Mouse (Mus musculus) lung, embryonic 15.5 days (tissue): ENCODE results near the gene Tmem243. TPM values are rescaled to one million over a fixed set of nuclear protein-coding genes. Genes with fewer than 3 reads are reported as not detected.

Experiments used
- ATAC-seq: fragments of 200-750 bp; cut with Nextera tagmentation; 2 replicates; pipeline ENCODE4 v1.8.0; 2017; ENCODE audit warnings: moderate number of reproducible peaks, borderline replicate concordance; ENCODE audit not compliant: low FRiP score, low TSS enrichment; ENCODE audit errors: extremely low read depth
- H3K27ac ChIP-seq: fragments of 300-500 bp; sonication (generic); 2 replicates; pipeline ENCODE4 v1.5.1; 2015; ENCODE audit warnings: moderate library complexity, mild to moderate bottlenecking, inconsistent platforms
- H3K27me3 ChIP-seq: fragments of 300-500 bp; sonication (generic); 2 replicates; pipeline ENCODE4 v1.6.1; 2015; ENCODE audit warnings: inconsistent platforms
- H3K36me3 ChIP-seq: fragments of 300-500 bp; sonication (generic); 2 replicates; pipeline ENCODE4 v1.6.1; 2015; ENCODE audit warnings: inconsistent platforms
- H3K4me1 ChIP-seq: fragments of 300-500 bp; sonication (generic); 2 replicates; pipeline ENCODE4 v1.6.1; 2015; ENCODE audit warnings: inconsistent platforms
- H3K4me2 ChIP-seq: fragments of 300-500 bp; sonication (generic); 2 replicates; pipeline ENCODE4 v1.6.1; 2015; ENCODE audit warnings: inconsistent platforms, mild to moderate bottlenecking, moderate library complexity
- H3K4me3 ChIP-seq: fragments of 300-500 bp; sonication (generic); 2 replicates; pipeline ENCODE4 v1.5.1; 2015; ENCODE audit warnings: mild to moderate bottlenecking, inconsistent platforms
- H3K9ac ChIP-seq: fragments of 300-500 bp; sonication (generic); 2 replicates; pipeline ENCODE4 v1.6.1; 2015; ENCODE audit warnings: inconsistent platforms
- H3K9me3 ChIP-seq: fragments of 300-500 bp; sonication (generic); 2 replicates; pipeline ENCODE4 v1.6.1; 2016; ENCODE audit warnings: inconsistent platforms
- WGBS: fragments of 180-500 bp; shearing (Covaris S2); methylation state at CpG from one replicate; pipeline ENCODE4 v1.1.7; 2015; 5-methylcytosine and 5-hydroxymethylcytosine counted together
- polyA plus RNA-seq: library from polyadenylated mRNA; unstranded; fragments of >200 nt; fragmentation: Nextera tagmentation; extraction: Ambion mirVana; gene quantifications from 2 replicates; pipeline ENCODE4 v1.2.1, GENCODE M21; 2015

The Tmem243 gene
- polyA plus RNA-seq, 1 experiment from 2014 or later = 49.9 TPM

DNA sequence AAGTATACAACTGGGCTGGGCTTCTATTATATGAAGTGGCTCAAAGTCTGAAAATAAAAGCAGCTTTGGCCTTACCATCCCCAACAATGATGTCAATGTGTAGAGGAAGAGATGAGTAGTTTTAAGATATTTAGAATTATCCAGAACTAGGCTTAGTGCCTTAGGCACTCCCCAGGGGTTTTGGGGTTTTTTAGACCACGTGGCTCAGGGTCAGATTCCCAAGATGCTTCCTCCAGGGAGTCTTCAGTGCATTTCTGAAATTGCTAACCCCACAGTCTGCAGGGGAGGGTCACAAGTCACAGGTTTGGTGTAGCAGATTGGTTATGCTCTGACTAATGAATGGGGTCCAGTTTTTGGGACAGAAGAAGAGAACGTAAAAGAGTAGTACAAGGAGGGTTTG, 10.8 kb downstream of the Tmem243 start:
- Histone ChIP-seq H3K9me3 (no peaks in the 10 kb centered on the region), H3K36me3 (0 out of 2 replicates have a peak, but pooled peaks cover 2% of the 10 kb centered on the region), H3K27me3 (no peaks in the 10 kb centered on the region), H3K4me1 (peaks cover 10% of the 10 kb centered on the region; the same call in 1 of the 2 replicates), H3K9ac (no peak overlapping the region), H3K27ac (no peak overlapping the region), H3K4me3 (no peak overlapping the region), H3K4me2 (no peak overlapping the region)
- no peak for ATAC-seq
- 72% methylated on average over 2 of the region's 2 CpGs for WGBS

- no peak overlapping the region for H3K4me2 ChIP-seq
- peaks cover 10% of the 10 kb centered on the region; the same call in 1 of the 2 replicates for H3K4me1 ChIP-seq
- no peaks in the 10 kb centered on the region for H3K27me3 ChIP-seq
- WGBS = 5% methylated on average over 5 of the region's 5 CpGs
- ATAC-seq = peak; percentile 62
- H3K36me3 ChIP-seq = 0 out of 2 replicates have a peak, but pooled peaks cover 2% of the 10 kb centered on the region
- H3K27ac ChIP-seq = no peak overlapping the region
- no peak overlapping the region for H3K4me3 ChIP-seq
- no peaks in the 10 kb centered on the region for H3K9me3 ChIP-seq
- H3K9ac ChIP-seq = no peak overlapping the region
Observed at GRCm38 (mm10) chr5:9111759-9112158, 11.3 kb downstream of the Tmem243 start.

DNA sequence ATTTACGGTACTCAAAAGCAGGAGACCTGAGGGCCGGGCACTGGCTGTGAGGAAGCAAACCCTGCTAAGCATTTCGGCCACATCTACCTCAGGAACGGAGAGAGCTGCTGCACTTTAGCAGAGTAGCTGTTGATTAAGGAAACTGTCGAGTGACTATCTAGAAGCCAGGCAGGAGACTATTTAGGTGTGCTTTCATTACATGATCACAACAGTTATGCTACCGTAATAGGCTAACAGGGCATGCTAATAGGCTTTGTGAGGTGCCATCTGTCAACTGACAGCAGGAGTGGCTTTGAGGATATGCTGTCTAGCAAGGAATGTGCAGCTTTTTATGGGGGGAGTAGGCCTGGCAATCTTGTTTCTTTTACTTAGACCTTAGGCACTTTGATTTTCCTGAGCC, 13.7 kb downstream of the Tmem243 start:
- H3K9me3 ChIP-seq = no peaks in the 10 kb centered on the region
- H3K27ac ChIP-seq = no peak overlapping the region
- H3K4me3 ChIP-seq = no peak overlapping the region
- H3K9ac ChIP-seq = no peak overlapping the region
- no peak overlapping the region for H3K4me2 ChIP-seq
- WGBS = 38% methylated on average over 6 of the region's 6 CpGs
- ATAC-seq = no peak
- H3K36me3 ChIP-seq = peaks cover 19% of the 10 kb centered on the region
- 0 out of 2 replicates have a peak, but pooled peaks cover 2% of the 10 kb centered on the region for H3K4me1 ChIP-seq
- no peaks in the 10 kb centered on the region for H3K27me3 ChIP-seq

DNA sequence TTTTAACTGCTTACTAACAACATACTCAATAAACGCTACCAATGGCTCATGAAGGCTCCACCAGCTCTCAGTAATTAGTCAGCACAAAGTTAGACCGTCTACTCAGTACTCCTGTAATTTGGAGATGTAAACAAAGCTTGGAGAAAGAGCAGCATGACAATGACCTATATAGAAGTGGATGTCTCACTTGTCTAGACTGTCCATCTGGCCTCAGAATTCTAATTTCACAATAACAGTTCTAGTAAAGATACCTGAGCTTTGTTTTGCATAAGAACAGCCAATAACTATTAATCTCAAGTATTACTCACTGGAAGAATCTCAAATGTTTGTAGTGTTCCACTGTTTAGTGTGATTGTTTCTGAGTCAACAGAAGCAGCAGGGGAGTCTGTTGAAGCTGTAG, 23.7 kb downstream of the Tmem243 start:
- H3K27ac ChIP-seq = no peak overlapping the region
- no peaks in the 10 kb centered on the region for H3K27me3 ChIP-seq
- 70% methylated on average over 2 of the region's 2 CpGs for WGBS
- no peaks in the 10 kb centered on the region for H3K9me3 ChIP-seq
- H3K9ac ChIP-seq = no peak overlapping the region
- no peak overlapping the region for H3K4me2 ChIP-seq
- no peaks in the 10 kb centered on the region for H3K4me1 ChIP-seq
- ATAC-seq = no peak
- peaks cover 78% of the 10 kb centered on the region for H3K36me3 ChIP-seq
- H3K4me3 ChIP-seq = no peak overlapping the region

- Histone ChIP-seq H3K36me3 (peaks cover 56% of the 10 kb centered on the region), H3K9ac (no peak overlapping the region), H3K27ac (no peak overlapping the region), H3K27me3 (no peaks in the 10 kb centered on the region), H3K4me1 (no peaks in the 10 kb centered on the region), H3K4me2 (no peak overlapping the region), H3K9me3 (no peaks in the 10 kb centered on the region), H3K4me3 (no peak overlapping the region)
- ATAC-seq = no peak
- 93% methylated on average over 12 of the region's 12 CpGs for WGBS
Observed at GRCm38 (mm10) chr5:9128566-9128965, 28.1 kb downstream of the Tmem243 start.

DNA sequence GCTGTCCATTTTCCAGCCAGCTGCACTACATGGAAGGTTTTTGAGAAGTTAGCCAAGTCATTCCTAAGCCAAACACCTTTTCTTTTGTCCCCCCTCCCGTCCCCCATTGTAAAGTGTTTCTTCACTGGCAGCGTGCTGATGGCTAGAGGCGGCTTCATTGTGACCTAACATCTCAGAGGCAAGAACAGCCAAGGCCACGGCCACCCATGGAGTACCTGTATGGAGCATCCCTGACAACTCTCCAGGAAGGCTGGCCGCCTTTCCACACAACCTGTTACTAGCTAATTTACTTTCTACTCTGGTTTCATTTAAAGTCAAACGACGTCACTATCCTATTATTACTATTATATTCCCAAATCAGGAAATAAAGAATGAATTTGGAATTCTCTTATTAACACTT, 31.3 kb downstream of the Tmem243 start:
- Histone ChIP-seq H3K27me3 (no peaks in the 10 kb centered on the region), H3K4me3 (no peak overlapping the region), H3K4me1 (no peaks in the 10 kb centered on the region), H3K27ac (no peak overlapping the region), H3K36me3 (peaks cover 50% of the 10 kb centered on the region), H3K4me2 (no peak overlapping the region), H3K9ac (no peak overlapping the region), H3K9me3 (no peaks in the 10 kb centered on the region)
- 90% methylated on average over 7 of the region's 7 CpGs for WGBS
- ATAC-seq = no peak

GRCm38 (mm10) chr5:9135588-9135987, 35.1 kb downstream of the Tmem243 start:
- Histone ChIP-seq H3K4me3 (no peak overlapping the region), H3K4me2 (no peak overlapping the region), H3K36me3 (peaks cover 44% of the 10 kb centered on the region), H3K4me1 (no peaks in the 10 kb centered on the region), H3K27ac (no peak overlapping the region), H3K27me3 (no peaks in the 10 kb centered on the region), H3K9me3 (no peaks in the 10 kb centered on the region), H3K9ac (no peak overlapping the region)
- WGBS = 63% methylated on average over 3 of the region's 3 CpGs
- no peak for ATAC-seq

DNA sequence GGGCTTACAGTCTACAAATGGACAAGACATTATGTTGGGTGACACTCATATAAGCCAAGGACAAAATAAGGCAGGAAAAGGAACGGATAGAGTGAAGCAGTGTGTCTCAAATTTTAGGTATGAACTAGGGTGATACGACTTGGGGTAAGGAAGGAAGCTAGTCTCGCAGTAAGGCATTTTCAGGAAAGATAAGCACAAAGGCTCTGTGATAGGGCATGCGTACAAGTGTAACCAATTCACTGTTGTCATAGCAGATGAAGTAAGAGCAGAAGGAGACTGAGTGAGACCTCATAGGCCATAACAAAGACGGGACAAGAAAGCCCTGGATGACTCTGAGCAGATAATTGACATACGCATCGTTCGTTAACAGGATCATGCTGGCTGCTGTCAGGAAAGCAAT, 40.3 kb downstream of the Tmem243 start:
- no peaks in the 10 kb centered on the region for H3K4me1 ChIP-seq
- H3K36me3 ChIP-seq = peaks cover 44% of the 10 kb centered on the region
- no peaks in the 10 kb centered on the region for H3K9me3 ChIP-seq
- ATAC-seq = no peak
- 91% methylated on average over 8 of the region's 8 CpGs for WGBS
- no peak overlapping the region for H3K9ac ChIP-seq
- no peak overlapping the region for H3K4me2 ChIP-seq
- no peaks in the 10 kb centered on the region for H3K27me3 ChIP-seq
- H3K27ac ChIP-seq = no peak overlapping the region
- H3K4me3 ChIP-seq = no peak overlapping the region

DNA sequence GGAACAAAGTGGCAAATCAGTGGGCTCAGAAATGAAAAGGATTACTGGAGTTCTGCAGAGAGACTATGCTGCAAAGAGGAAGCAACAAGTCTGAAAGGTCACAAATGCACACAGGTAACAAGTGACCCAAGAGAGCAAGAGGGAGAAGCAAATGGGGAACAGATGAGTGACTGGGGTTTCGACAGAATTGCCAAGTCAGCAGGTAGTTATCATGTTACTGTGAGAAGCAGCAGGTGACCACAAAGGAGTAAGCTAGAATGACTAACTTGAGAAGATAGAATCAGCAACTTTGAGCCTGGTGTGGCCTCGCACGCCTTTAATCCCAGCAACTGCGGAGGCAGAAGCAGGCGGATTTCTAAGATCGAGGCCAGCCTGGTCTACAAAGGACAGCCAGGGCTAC, 41.9 kb downstream of the Tmem243 start:
- H3K4me1 ChIP-seq = no peaks in the 10 kb centered on the region
- H3K4me2 ChIP-seq = no peak overlapping the region
- no peak overlapping the region for H3K9ac ChIP-seq
- H3K27ac ChIP-seq = no peak overlapping the region
- no peak overlapping the region for H3K4me3 ChIP-seq
- H3K36me3 ChIP-seq = peaks cover 39% of the 10 kb centered on the region
- no peak for ATAC-seq
- WGBS = 88% methylated on average over 6 of the region's 6 CpGs
- H3K27me3 ChIP-seq = no peaks in the 10 kb centered on the region
- H3K9me3 ChIP-seq = no peaks in the 10 kb centered on the region

- H3K27ac ChIP-seq = no peak overlapping the region
- WGBS = 71% methylated on average over 8 of the region's 8 CpGs
- H3K4me1 ChIP-seq = no peaks in the 10 kb centered on the region
- ATAC-seq = no peak
- no peak overlapping the region for H3K4me3 ChIP-seq
- no peaks in the 10 kb centered on the region for H3K27me3 ChIP-seq
- no peak overlapping the region for H3K9ac ChIP-seq
- peaks cover 15% of the 10 kb centered on the region; the same call in 1 of the 2 replicates for H3K36me3 ChIP-seq
- H3K9me3 ChIP-seq = no peaks in the 10 kb centered on the region
- no peak overlapping the region for H3K4me2 ChIP-seq
Observed at GRCm38 (mm10) chr5:9149273-9149850, 48.9 kb downstream of the Tmem243 start.

- H3K9me3 ChIP-seq = no peaks in the 10 kb centered on the region
- no peak overlapping the region for H3K9ac ChIP-seq
- ATAC-seq = no peak
- no peaks in the 10 kb centered on the region for H3K27me3 ChIP-seq
- H3K4me3 ChIP-seq = no peak overlapping the region
- no peak overlapping the region for H3K27ac ChIP-seq
- H3K36me3 ChIP-seq = 0 out of 2 replicates have a peak, but pooled peaks cover 6% of the 10 kb centered on the region
- peaks cover 7% of the 10 kb centered on the region; the same call in 1 of the 2 replicates for H3K4me1 ChIP-seq
- H3K4me2 ChIP-seq = no peak overlapping the region
Observed at GRCm38 (mm10) chr5:9156746-9157145, 56.3 kb downstream of the Tmem243 start.

DNA sequence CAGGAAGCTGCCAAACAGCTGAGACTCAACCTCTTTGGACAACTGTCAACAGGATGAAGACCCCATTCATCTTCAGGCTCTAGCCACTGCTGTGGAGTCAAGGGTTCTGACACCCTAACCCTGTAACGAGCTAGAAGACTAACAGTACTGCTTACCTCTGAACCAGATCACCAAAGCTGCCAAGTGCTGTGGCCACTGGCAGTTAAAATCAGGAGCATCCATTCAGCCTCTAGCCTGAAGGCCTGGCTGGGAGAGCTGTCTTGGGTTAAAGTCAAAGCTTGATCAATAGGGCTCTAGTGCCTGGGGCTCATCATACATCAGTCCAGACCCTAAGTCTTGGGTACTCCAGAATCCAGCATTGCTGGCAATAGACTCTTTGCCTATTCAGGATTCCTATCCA, 56.9 kb downstream of the Tmem243 start:
- Histone ChIP-seq H3K9ac (no peak overlapping the region), H3K9me3 (no peaks in the 10 kb centered on the region), H3K4me3 (no peak overlapping the region), H3K4me2 (no peak overlapping the region), H3K27me3 (no peaks in the 10 kb centered on the region), H3K27ac (no peak overlapping the region), H3K36me3 (0 out of 2 replicates have a peak, but pooled peaks cover 6% of the 10 kb centered on the region), H3K4me1 (peaks cover 9% of the 10 kb centered on the region; the same call in 1 of the 2 replicates)
- 43% methylated on average over 1 of the region's 1 CpGs for WGBS
- ATAC-seq = no peak
